In the genomic region with DNA sequence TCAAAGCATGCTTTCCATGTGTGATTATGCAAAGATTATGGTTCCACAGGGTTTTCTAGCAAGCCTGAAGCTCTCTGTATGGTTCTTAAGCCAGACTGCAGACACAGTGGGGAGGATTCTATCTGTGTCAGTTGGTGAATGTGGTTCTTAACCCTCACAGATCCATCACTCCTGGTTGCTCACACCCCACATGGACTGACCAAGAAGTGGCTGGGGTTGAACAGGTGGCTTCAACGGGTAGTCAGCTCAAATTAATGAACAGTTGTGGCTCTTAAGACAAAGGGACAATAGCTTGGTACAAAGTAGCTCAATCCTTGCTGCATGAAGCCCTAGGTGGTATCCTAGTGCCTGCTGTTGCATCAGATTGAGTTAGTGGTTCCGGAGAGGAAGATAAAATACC, we compare ENCODE assay signal across 16 mouse cellular contexts.
"Had no signal": no experiment of that assay in that cellular context is flagged by ENCODE, and none has a peak within 500 bp of the region (broad histone marks: within the 10 kb centered on the region; RNA-seq: fewer than 3 reads in every experiment).

No protein-coding gene starts in this region.

- H3K27me3 ChIP-seq: liver, embryonic 12.5 days; midbrain, embryonic 12.5 days; neural tube, embryonic 12.5 days had no signal

- H3K27ac ChIP-seq: kidney, postnatal 0 days; left cerebral cortex, adult 2 months; limb, embryonic 10.5 days; liver, embryonic 12.5 days; midbrain, embryonic 12.5 days; neural tube, embryonic 12.5 days had no signal

- H3K4me3 ChIP-seq: layer of hippocampus, adult 2 months; left cerebral cortex, adult 2 months; limb, embryonic 10.5 days; liver, embryonic 12.5 days; midbrain, embryonic 12.5 days; neural tube, embryonic 12.5 days had no signal

- H3K4me1 ChIP-seq: limb, embryonic 10.5 days; liver, embryonic 12.5 days; midbrain, embryonic 12.5 days; neural tube, embryonic 12.5 days had no signal

- DNase-seq: kidney, adult 11 months; kidney, adult 9 months; kidney, postnatal 36 days; lung, embryonic 14.5 days; lung, postnatal 10 days; lung, postnatal 4 days; right cerebral cortex, adult 18-20 months; right cerebral cortex, postnatal 25 days; thymus, postnatal 36 days had no signal

- H3K9me3 ChIP-seq: limb, embryonic 10.5 days; liver, embryonic 12.5 days; midbrain, embryonic 12.5 days; neural tube, embryonic 12.5 days had no signal

- H3K36me3 ChIP-seq: limb, embryonic 10.5 days; liver, embryonic 12.5 days; midbrain, embryonic 12.5 days; neural tube, embryonic 12.5 days had no signal

- ATAC-seq: liver, embryonic 12.5 days had no signal
